Mouse (Mus musculus): ENCODE results near the gene Gm20708. TPM values are rescaled to one million over a fixed set of nuclear protein-coding genes. Genes with fewer than 3 reads are reported as not detected.

The Gm20708 gene
- polyA plus RNA-seq, 1 experiment from 2014 or later, result 0.36 TPM

DNA sequence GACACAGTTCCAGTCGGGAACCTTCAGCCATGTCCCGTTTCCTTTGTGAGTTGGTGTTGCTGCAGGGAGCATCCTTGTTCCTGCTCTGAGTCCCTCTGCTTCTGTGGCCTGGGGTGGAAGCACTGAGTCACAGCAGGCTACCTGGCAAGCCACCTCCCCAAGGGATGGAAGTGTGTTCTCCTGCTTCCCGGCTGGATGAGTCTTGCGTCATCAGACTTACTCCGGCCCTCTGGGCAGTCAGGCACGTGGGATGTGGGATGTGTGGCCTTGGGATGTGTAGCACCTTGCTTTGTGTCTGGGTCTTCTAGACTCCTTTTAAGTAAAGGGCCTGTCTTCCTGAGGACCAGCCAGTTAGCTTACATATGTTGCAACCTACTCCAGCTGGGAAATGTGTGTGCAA, 70.2 kb downstream of the Gm20708 start:
- Histone ChIP-seq H3K9ac (no peak overlapping the region), H3K4me3 (no peak overlapping the region), H3K27me3 (peaks cover 41% of the 10 kb centered on the region), H3K4me2 (no peak overlapping the region), H3K36me3 (ENCODE audit: poor library complexity, severe bottlenecking) (no peaks in the 10 kb centered on the region), H3K4me1 (peaks cover 25% of the 10 kb centered on the region), H3K27ac (no peak overlapping the region), H3K9me3 (replicated peaks) (no peaks in the 10 kb centered on the region)
- no peak for ATAC-seq
- 74% methylated on average over 6 of the region's 6 CpGs for WGBS

DNA sequence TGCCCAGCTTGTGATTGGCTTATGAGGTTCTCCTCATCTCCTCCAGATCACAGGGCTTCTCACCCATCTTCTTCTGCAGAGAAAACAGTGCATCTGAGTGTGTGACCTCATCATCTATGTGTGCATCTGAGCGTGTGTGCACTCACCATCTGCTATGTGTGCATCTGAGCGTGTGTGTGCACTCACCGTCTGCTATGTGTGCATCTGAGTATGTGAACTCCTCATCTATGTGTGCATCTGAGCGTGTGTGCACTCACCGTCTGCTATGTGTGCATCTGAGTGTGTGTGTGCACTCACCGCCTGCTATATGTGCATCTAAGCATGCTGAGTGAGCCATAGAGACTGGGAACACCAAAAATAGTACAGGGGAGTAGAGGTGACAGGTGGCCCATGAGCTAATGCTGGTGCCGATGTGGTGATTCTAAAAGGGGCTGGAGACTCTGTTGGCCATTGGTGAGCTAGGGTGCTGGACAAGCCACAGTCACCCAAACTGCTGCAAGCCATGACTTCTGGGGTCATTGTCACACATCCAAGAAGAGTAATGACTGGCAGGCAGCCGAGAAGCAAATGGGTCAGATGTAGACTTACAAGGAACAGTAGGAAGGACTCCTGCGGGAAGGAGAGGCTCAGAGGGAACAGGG, 71.0 kb downstream of the Gm20708 start:
- 90% methylated on average over 9 of the region's 9 CpGs for WGBS
- no peak for ATAC-seq
- H3K27me3 ChIP-seq, result peaks cover 47% of the 10 kb centered on the region
- H3K9me3 ChIP-seq (replicated peaks), result no peaks in the 10 kb centered on the region
- H3K27ac ChIP-seq, result no peak overlapping the region
- no peak overlapping the region for H3K9ac ChIP-seq
- no peaks in the 10 kb centered on the region for H3K36me3 ChIP-seq (ENCODE audit: poor library complexity, severe bottlenecking)
- peaks cover 25% of the 10 kb centered on the region for H3K4me1 ChIP-seq
- no peak overlapping the region for H3K4me3 ChIP-seq
- H3K4me2 ChIP-seq, result no peak overlapping the region

GRCm38 (mm10) chr11:117880977-117881358, 71.5 kb downstream of the Gm20708 start:
- 86% methylated on average over 6 of the region's 6 CpGs for WGBS
- Histone ChIP-seq H3K27me3 (peaks cover 51% of the 10 kb centered on the region), H3K27ac (no peak overlapping the region), H3K4me3 (no peak overlapping the region), H3K36me3 (ENCODE audit: poor library complexity, severe bottlenecking) (no peaks in the 10 kb centered on the region), H3K9ac (no peak overlapping the region), H3K4me2 (no peak overlapping the region), H3K4me1 (peaks cover 25% of the 10 kb centered on the region), H3K9me3 (replicated peaks) (no peaks in the 10 kb centered on the region)
- no peak for ATAC-seq

DNA sequence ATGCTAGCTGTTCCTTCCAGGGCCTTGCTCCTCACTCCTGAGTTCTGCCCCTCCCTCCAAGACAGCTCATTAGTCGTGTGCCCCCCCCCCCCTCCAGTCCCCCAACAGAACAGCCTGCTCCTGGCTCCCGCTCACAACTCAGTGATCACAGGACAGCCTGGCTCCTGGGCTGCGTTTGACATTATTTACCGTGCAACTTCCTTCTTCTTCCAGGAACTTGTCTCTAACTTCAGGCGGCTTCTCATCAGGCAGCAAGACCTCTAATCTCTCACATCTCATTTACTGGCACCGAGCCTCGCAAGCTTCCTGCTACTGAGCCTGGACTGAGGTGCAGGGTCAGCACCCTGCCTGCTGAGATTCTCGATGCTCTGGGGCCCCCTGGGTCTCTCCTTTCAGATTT, 72.3 kb downstream of the Gm20708 start:
- Histone ChIP-seq H3K4me1 (peaks cover 25% of the 10 kb centered on the region), H3K27me3 (peaks cover 57% of the 10 kb centered on the region), H3K27ac (no peak overlapping the region), H3K36me3 (ENCODE audit: poor library complexity, severe bottlenecking) (no peaks in the 10 kb centered on the region), H3K4me3 (no peak overlapping the region), H3K9ac (no peak overlapping the region), H3K4me2 (no peak overlapping the region), H3K9me3 (replicated peaks) (no peaks in the 10 kb centered on the region)
- ATAC-seq, result no peak
- 21% methylated on average over 8 of the region's 8 CpGs for WGBS

GRCm38 (mm10) chr11:117882208-117882607, 72.7 kb downstream of the Gm20708 start:
- Histone ChIP-seq H3K36me3 (ENCODE audit: poor library complexity, severe bottlenecking) (no peaks in the 10 kb centered on the region), H3K27ac (no peak overlapping the region), H3K4me1 (peaks cover 25% of the 10 kb centered on the region), H3K4me3 (no peak overlapping the region), H3K4me2 (no peak overlapping the region), H3K27me3 (peaks cover 59% of the 10 kb centered on the region), H3K9ac (no peak overlapping the region), H3K9me3 (replicated peaks) (no peaks in the 10 kb centered on the region)
- ATAC-seq, result no peak
- WGBS, result 57% methylated on average over 1 of the region's 1 CpGs

DNA sequence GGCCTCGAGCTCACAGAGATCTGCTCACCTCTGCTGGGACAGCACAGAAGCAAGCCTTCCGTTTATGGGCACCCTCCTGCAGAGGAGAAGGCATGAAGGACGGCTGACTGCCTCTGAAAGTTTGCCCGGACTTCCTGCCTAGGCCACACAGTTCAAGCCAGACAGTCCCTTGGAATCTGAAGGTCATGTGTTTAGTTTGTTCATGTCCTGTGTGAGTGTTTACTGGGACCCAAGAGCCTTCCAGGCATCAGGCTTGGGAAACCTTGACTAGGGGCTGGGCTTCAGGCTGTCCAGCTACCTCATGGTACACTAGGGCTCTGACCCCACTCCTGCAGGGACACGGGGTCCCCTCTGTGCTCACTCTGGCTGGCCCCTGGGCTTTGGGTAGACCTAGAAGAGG, 76.5 kb downstream of the Gm20708 start:
- H3K4me2 ChIP-seq, result no peak overlapping the region
- peaks cover 83% of the 10 kb centered on the region for H3K27me3 ChIP-seq
- no peaks in the 10 kb centered on the region for H3K9me3 ChIP-seq (replicated peaks)
- 71% methylated on average over 5 of the region's 5 CpGs for WGBS
- no peak for ATAC-seq
- H3K9ac ChIP-seq, result no peak overlapping the region
- no peak overlapping the region for H3K27ac ChIP-seq
- H3K4me3 ChIP-seq, result no peak overlapping the region
- no peaks in the 10 kb centered on the region for H3K36me3 ChIP-seq (ENCODE audit: poor library complexity, severe bottlenecking)
- peaks cover 39% of the 10 kb centered on the region for H3K4me1 ChIP-seq

DNA sequence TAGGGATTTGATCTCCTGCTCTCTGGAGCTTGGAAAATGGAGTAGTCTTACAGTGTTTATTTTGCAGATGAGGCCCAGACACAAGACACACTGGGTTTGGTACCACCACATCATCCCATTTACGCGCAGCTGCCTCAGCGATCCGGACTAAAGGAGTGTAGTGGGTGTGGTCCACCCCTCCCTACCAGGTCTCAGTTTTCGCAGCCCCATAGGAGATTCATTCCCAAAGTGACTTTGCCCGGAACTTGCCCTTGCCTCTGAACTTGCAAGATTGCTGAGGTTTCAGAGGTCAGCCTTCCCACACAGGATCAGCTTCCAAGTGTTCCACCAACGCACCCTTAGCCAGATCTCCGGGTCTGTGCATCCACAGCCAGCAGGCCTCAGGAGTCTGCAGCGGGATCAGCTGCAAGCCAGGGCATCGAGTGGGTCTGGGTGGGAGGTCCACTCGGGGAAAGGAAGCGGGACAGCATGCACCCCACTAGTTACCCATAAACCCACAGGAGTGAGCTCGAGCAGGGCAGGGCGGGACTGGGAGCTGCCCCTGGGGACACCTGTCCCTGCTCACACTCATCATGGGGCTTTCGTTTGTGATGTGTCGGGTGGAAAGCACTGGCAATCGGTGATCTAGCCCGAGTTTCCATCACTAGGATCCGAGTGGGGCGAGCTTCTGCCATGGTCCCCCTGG, 78.8 kb downstream of the Gm20708 start:
- Histone ChIP-seq H3K4me2 (peak overlapping the region; percentile 56), H3K27me3 (peaks cover 94% of the 10 kb centered on the region), H3K27ac (no peak overlapping the region), H3K4me1 (peaks cover 35% of the 10 kb centered on the region), H3K36me3 (ENCODE audit: poor library complexity, severe bottlenecking) (no peaks in the 10 kb centered on the region), H3K9me3 (replicated peaks) (no peaks in the 10 kb centered on the region), H3K4me3 (peak overlapping the region; percentile 25), H3K9ac (peak overlapping the region; percentile 45; the same call in 1 of the 2 replicates)
- no peak for ATAC-seq
- 12% methylated on average over 20 of the region's 20 CpGs for WGBS

DNA sequence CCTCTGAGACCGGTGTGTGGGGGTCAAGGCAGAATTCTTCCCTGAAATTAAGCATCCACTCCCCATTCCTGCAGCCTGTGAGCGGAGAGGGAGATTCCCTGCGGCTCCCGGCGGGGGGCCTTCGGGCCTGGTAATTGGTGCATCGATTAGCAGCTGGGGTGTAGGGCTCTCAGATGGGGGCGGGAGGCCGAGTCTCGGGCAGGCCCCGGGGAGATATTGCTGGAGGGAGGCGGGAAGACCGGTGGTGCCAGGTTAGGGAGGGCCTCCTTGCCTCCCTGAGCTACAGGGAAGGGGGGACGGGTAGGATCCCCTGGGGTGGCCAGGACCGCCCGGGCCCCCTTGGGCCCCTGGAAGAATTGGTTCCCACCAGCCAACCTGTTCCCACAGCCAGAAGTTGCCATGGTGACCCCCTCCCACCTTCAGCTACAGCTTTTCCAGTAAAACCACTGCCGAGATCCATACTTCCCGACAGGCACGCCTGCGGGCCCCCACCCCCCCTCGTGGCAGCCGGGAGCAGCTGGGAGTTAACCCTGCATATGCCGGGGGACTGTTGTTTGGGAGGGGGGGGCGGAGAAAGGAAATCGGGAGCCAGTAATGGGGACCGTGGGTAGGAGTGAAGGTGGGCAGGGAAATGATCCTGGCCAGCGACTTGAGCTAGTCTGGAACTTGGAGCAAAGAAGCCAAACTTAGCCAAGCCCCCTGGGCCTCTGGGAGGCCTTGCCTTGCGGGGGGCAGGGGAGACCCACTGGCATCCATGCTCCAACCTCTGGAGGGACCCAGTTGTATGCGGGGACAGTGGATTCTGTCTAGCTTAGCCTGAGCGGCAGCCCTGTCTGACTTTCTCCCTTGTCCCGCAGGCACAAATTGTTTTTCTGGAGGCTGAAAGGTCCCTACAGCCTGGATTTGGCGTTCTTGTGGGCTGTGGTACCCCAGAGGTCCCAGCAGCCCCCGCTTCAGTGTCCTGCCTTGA, 79.7 kb downstream of the Gm20708 start:
- ATAC-seq, result peak; percentile 48; the same call in 1 of the 2 replicates
- H3K36me3 ChIP-seq (ENCODE audit: poor library complexity, severe bottlenecking), result no peaks in the 10 kb centered on the region
- H3K9ac ChIP-seq, result peak overlapping the region; percentile 45
- 3% methylated on average over 33 of the region's 33 CpGs for WGBS
- peaks cover 35% of the 10 kb centered on the region for H3K4me1 ChIP-seq
- H3K27me3 ChIP-seq, result peaks cover 94% of the 10 kb centered on the region
- peak overlapping the region; percentile 25 for H3K4me3 ChIP-seq
- H3K27ac ChIP-seq, result peak overlapping the region; percentile 73
- H3K9me3 ChIP-seq (replicated peaks), result no peaks in the 10 kb centered on the region
- peak overlapping the region; percentile 56 for H3K4me2 ChIP-seq

Other genes starting within 250 kb of the Gm20708 start
- 23.7 and 24.7 TPM in 2 replicates for gene Tnrc6c, start 155.4 kb upstream of the Gm20708 start, polyA plus RNA-seq (2015; fragmentation: Nextera tagmentation; extraction: Ambion mirVana)
- 0.45 and 0.52 TPM in 2 replicates for gene Tmc8, start 27.6 kb upstream of the Gm20708 start, polyA plus RNA-seq (2015; fragmentation: Nextera tagmentation; extraction: Ambion mirVana)
- gene Tmc6, start 27.5 kb upstream of the Gm20708 start, polyA plus RNA-seq (2015; fragmentation: Nextera tagmentation; extraction: Ambion mirVana), result 1.8 and 2.1 TPM in 2 replicates
- gene 6030468B19Rik, start 12.0 kb upstream of the Gm20708 start, polyA plus RNA-seq (2015; fragmentation: Nextera tagmentation; extraction: Ambion mirVana), result not detected in 2 replicates
- 15.9 and 17.4 TPM in 2 replicates for gene Syngr2, start within 50 bp of the Gm20708 start, polyA plus RNA-seq (2015; fragmentation: Nextera tagmentation; extraction: Ambion mirVana)
- gene Afmid, start 16.3 kb downstream of the Gm20708 start, polyA plus RNA-seq (2015; fragmentation: Nextera tagmentation; extraction: Ambion mirVana), result 7.4 and 7.5 TPM in 2 replicates
- 103 and 104 TPM in 2 replicates for gene Tk1, start 16.4 kb downstream of the Gm20708 start, polyA plus RNA-seq (2015; fragmentation: Nextera tagmentation; extraction: Ambion mirVana)
- gene Birc5, start 39.6 kb downstream of the Gm20708 start, polyA plus RNA-seq (2015; fragmentation: Nextera tagmentation; extraction: Ambion mirVana), result 231 and 243 TPM in 2 replicates
- not detected in 2 replicates for gene Tmem235, start 51.1 kb downstream of the Gm20708 start, polyA plus RNA-seq (2015; fragmentation: Nextera tagmentation; extraction: Ambion mirVana)
- gene Tha1, start 63.8 kb downstream of the Gm20708 start, polyA plus RNA-seq (2015; fragmentation: Nextera tagmentation; extraction: Ambion mirVana), result 2.3 and 2.5 TPM in 2 replicates
- gene Socs3, start 160.4 kb downstream of the Gm20708 start, polyA plus RNA-seq (2015; fragmentation: Nextera tagmentation; extraction: Ambion mirVana), result 12.4 and 13.5 TPM in 2 replicates
- 42.7 and 47.7 TPM in 2 replicates for gene Pgs1, start 176.6 kb downstream of the Gm20708 start, polyA plus RNA-seq (2015; fragmentation: Nextera tagmentation; extraction: Ambion mirVana)

Measured in forebrain, embryonic 13.5 days (tissue).